Mouse (Mus musculus): ENCODE measurements around the gene Kantr. TPM values are rescaled to one million over a fixed set of nuclear protein-coding genes. Genes with fewer than 3 reads are reported as not detected.

The Kantr gene
- total and polyA plus RNA-seq, 2 experiments from 2014 or later: 17.2 to 35.3 TPM

GRCm38 (mm10) chrX:152279384-152279783 lies 47.9 kb downstream of the Kantr start:
- ATAC-seq (ENCODE audit: low FRiP score) (no peak), DNase-seq (ENCODE audit: low spot score) (no peak)
- Histone ChIP-seq H3K9me3 (ENCODE audit: low read length) (no peaks in the 10 kb centered on the region), H3K4me2 (ENCODE audit: low read depth, low read length, poor library complexity, severe bottlenecking) (no peak overlapping the region), H3K27me3 (ENCODE audit: insufficient read depth, low read length) (no peaks in the 10 kb centered on the region), H3K4me3 (ENCODE audit: low read depth, low read length) (no peak overlapping the region), H3K36me3 (ENCODE audit: insufficient read depth, low read length) (peaks cover 11% of the 10 kb centered on the region; the same call in 1 of the 2 replicates), H3K9ac (replicated peaks; ENCODE audit: low read length, poor library complexity, severe bottlenecking) (no peak overlapping the region), H3K4me1 (ENCODE audit: insufficient read depth, low read length) (no peaks in the 10 kb centered on the region), H3K27ac (ENCODE audit: low read depth, low read length) (no peak overlapping the region)
- no peak for TF ChIP-seq CTCF (IDR thresholded peaks at IDR 0.05)
- WGBS: 91% methylated on average over 6 of the region's 6 CpGs

- no peak overlapping the region for H3K4me3 ChIP-seq (ENCODE audit: low read depth, low read length)
- ATAC-seq (ENCODE audit: low FRiP score) (peak; percentile 41; the same call in 1 of the 2 replicates), DNase-seq (ENCODE audit: low spot score) (no peak)
- no peaks in the 10 kb centered on the region for H3K27me3 ChIP-seq (ENCODE audit: insufficient read depth, low read length)
- peaks cover 73% of the 10 kb centered on the region for H3K36me3 ChIP-seq (ENCODE audit: insufficient read depth, low read length)
- TF ChIP-seq CTCF (IDR thresholded peaks at IDR 0.05): no peak
- no peak overlapping the region for H3K9ac ChIP-seq (replicated peaks; ENCODE audit: low read length, poor library complexity, severe bottlenecking)
- H3K4me2 ChIP-seq (ENCODE audit: low read depth, low read length, poor library complexity, severe bottlenecking): no peak overlapping the region
- no peaks in the 10 kb centered on the region for H3K9me3 ChIP-seq (ENCODE audit: low read length)
- no peaks in the 10 kb centered on the region for H3K4me1 ChIP-seq (ENCODE audit: insufficient read depth, low read length)
- 96% methylated on average over 11 of the region's 11 CpGs for WGBS
- no peak overlapping the region for H3K27ac ChIP-seq (ENCODE audit: low read depth, low read length)
Measured at GRCm38 (mm10) chrX:152271189-152271588, 56.1 kb downstream of the Kantr start.

Other genes with a start within 250 kb of the Kantr start
- gene Iqsec2, start 183.2 kb downstream of the Kantr start, total RNA-seq (2014; rRNA removed): 23.2 and 28.6 TPM in 2 replicates
- gene Iqsec2, start 183.2 kb downstream of the Kantr start, polyA plus RNA-seq (2015; fragmentation: Nextera tagmentation; extraction: Ambion mirVana): 7.3 and 7.7 TPM in 2 replicates
- gene Kdm5c, start 94.5 kb downstream of the Kantr start, total RNA-seq (2014; rRNA removed): 54.4 and 58.3 TPM in 2 replicates
- 17.6 and 26.0 TPM in 2 replicates for gene Kdm5c, start 94.5 kb downstream of the Kantr start, polyA plus RNA-seq (2015; fragmentation: Nextera tagmentation; extraction: Ambion mirVana)
- gene Tspyl2, start 14.9 kb upstream of the Kantr start, total RNA-seq (2014; rRNA removed): 29.1 and 42.2 TPM in 2 replicates
- gene Tspyl2, start 14.9 kb upstream of the Kantr start, polyA plus RNA-seq (2015; fragmentation: Nextera tagmentation; extraction: Ambion mirVana): 50.2 and 56.8 TPM in 2 replicates
- gene Gpr173, start 41.2 kb upstream of the Kantr start, total RNA-seq (2014; rRNA removed): 32.1 and 33.3 TPM in 2 replicates
- 6.8 and 7.2 TPM in 2 replicates for gene Gpr173, start 41.2 kb upstream of the Kantr start, polyA plus RNA-seq (2015; fragmentation: Nextera tagmentation; extraction: Ambion mirVana)
- not detected in 2 replicates for gene Cldn34a, start 235.8 kb upstream of the Kantr start, total RNA-seq (2014; rRNA removed)
- not detected in 2 replicates for gene Cldn34a, start 235.8 kb upstream of the Kantr start, polyA plus RNA-seq (2015; fragmentation: Nextera tagmentation; extraction: Ambion mirVana)

Measured in midbrain, postnatal 0 days (tissue).